Mouse (Mus musculus) heart, embryonic 10.5 days (tissue): ENCODE results near the gene Cym. TPM values are rescaled to one million over a fixed set of nuclear protein-coding genes. Genes with fewer than 3 reads are reported as not detected.
A peak's percentile ranks its signal among the peaks of the same experiment; 100 is the strongest.

ENCODE experiments used
- DNase-seq: peaks from one replicate; pipeline ENCODE4 v3.0.0-alpha.2; 2017; ENCODE audit warnings: low spot score
- H3K27ac ChIP-seq: fragments of 300-500 bp; sonication (generic); 2 replicates; pipeline ENCODE4 v1.5.1; 2016; ENCODE audit warnings: mild to moderate bottlenecking
- H3K27me3 ChIP-seq: fragments of 300-500 bp; sonication (generic); 2 replicates; pipeline ENCODE4 v1.6.1; 2016; ENCODE audit warnings: mild to moderate bottlenecking; ENCODE audit not compliant: poor library complexity, insufficient read depth, severe bottlenecking
- H3K36me3 ChIP-seq: fragments of 300-500 bp; sonication (generic); 2 replicates; pipeline ENCODE4 v1.6.1; 2016; ENCODE audit warnings: mild to moderate bottlenecking, moderate library complexity
- H3K4me1 ChIP-seq: fragments of 300-500 bp; sonication (generic); 2 replicates; pipeline ENCODE4 v1.6.1; 2016; ENCODE audit warnings: mild to moderate bottlenecking
- H3K4me3 ChIP-seq: fragments of 300-500 bp; sonication (generic); 2 replicates; pipeline ENCODE4 v1.5.1; 2016; ENCODE audit warnings: mild to moderate bottlenecking, moderate library complexity
- H3K9me3 ChIP-seq: fragments of 300-500 bp; sonication (generic); 2 replicates; pipeline ENCODE4 v1.6.1; 2016; ENCODE audit warnings: mild to moderate bottlenecking, moderate library complexity
- WGBS: fragments of 180-500 bp; shearing (Covaris S2); methylation state at CpG from one replicate; pipeline ENCODE4 v1.1.7; 2016; 5-methylcytosine and 5-hydroxymethylcytosine counted together
- polyA plus RNA-seq: library from polyadenylated mRNA; unstranded; fragments of >200 nt; fragmentation: Nextera tagmentation; extraction: Ambion mirVana; gene quantifications from 2 replicates; pipeline ENCODE4 v1.2.1, GENCODE M21; 2016

Cym gene
- polyA plus RNA-seq, 1 experiment from 2014 or later = not detected

DNA sequence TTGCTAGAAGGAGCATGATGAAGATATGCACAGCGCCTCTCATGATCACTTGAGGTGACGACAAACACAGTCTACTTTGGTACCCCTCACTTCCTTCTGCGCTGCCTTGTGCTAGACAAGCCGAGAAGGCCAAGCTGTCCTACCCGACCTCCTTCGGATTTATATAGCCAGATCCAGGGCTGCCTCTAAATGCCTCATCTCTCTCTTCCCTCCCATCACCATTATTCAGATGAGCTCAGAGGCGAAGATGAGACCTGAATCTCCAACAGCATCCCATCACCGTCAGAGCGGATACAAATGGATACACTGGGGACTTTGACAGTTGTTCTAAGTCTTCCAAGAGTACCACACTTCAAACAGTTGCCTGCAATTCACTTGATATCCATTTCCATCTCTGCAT is 18.1 kb upstream of the Cym start, which contains the start of gene Prok1:
Gene Prok1, minus strand, starts transcription at position 101 of the 400 bp plus-strand sequence.
- Histone ChIP-seq H3K27me3 (peaks cover 11% of the 10 kb centered on the region), H3K9me3 (no peaks in the 10 kb centered on the region), H3K4me3 (no peak within 1 kb of the TSS), H3K27ac (no peak within 1 kb of the TSS), H3K4me1 (no peaks in the 10 kb centered on the region), H3K36me3 (no peaks in the 10 kb centered on the region)
- WGBS = 83% methylated on average over 9 of the region's 9 CpGs
- no peak for DNase-seq

DNA sequence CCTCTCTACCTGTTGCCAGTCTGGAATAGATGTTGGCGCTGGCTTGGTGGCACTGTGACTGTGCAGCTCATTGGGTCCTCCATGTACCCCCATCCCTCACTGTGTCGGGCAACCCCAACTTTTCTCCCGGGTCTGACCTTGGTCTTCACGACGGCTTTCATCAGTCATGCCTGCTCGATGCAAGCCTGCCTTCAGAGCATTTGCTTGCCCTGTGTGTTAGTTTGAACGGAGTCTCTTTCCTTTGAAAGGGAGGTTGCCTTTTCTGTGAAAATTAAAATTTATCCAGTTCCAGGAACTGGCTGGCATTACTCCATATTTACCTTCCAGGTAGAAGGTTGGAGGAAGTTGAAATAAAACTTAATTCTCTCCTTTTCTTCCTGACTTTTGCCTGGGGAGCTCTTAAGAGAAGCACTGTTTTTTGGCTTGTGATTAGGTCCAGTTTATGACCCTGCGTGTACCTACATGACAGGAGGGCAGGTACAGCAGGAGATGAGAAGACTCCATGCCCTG is 17.0 kb upstream of the Cym start:
- Histone ChIP-seq H3K27me3 (peaks cover 11% of the 10 kb centered on the region), H3K36me3 (no peaks in the 10 kb centered on the region), H3K9me3 (no peaks in the 10 kb centered on the region), H3K4me1 (no peaks in the 10 kb centered on the region), H3K4me3 (no peak overlapping the region), H3K27ac (no peak overlapping the region)
- no peak for DNase-seq
- WGBS = 80% methylated on average over 8 of the region's 8 CpGs

DNA sequence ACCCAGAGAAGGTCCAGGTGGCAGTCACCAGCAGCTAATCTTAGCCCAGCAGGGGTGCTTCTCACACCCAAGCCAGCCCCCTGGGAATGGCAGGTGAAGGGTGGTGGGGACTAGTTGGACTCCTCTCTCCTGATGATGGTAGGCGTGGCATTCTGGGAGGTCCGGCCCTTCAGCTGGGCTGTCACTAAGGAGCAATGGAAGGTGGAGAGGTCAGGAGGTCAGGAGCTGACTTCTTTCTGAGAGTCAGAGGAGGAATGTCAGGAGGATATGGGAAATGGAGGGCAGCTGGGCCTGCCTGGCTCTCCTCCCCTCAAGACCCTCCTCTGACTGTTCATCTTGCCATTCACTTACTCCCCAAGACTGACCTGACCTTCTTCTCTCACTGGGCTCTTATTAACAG is 16.5 kb upstream of the Cym start:
- Histone ChIP-seq H3K4me1 (no peaks in the 10 kb centered on the region), H3K4me3 (no peak overlapping the region), H3K27ac (no peak overlapping the region), H3K27me3 (peaks cover 14% of the 10 kb centered on the region), H3K9me3 (no peaks in the 10 kb centered on the region), H3K36me3 (no peaks in the 10 kb centered on the region)
- 69% methylated on average over 2 of the region's 2 CpGs for WGBS
- no peak for DNase-seq

DNA sequence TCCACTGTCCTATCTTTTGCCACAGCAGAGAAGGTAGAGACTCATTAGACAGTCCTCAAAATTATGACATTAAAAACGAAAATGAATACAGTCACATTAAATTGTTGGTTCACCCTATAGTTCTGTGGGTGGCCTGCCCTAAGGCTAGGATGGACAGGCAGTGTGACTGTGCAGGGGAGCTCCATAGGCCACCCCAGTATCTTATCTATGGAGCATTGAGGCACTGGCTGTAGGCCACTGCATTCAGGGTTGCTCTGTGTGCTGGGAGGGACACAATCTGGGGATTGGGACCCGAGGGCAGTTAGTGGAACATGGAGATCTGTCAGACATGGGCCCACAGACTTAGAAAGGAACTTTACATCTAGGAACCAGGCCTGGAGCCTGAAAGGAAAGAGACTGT is 12.4 kb upstream of the Cym start:
- Histone ChIP-seq H3K4me3 (no peak overlapping the region), H3K27me3 (peaks cover 20% of the 10 kb centered on the region), H3K27ac (no peak overlapping the region), H3K36me3 (no peaks in the 10 kb centered on the region), H3K9me3 (no peaks in the 10 kb centered on the region), H3K4me1 (peaks cover 3% of the 10 kb centered on the region; the same call in 1 of the 2 replicates)
- WGBS = 24% methylated on average over 2 of the region's 2 CpGs
- no peak for DNase-seq

DNA sequence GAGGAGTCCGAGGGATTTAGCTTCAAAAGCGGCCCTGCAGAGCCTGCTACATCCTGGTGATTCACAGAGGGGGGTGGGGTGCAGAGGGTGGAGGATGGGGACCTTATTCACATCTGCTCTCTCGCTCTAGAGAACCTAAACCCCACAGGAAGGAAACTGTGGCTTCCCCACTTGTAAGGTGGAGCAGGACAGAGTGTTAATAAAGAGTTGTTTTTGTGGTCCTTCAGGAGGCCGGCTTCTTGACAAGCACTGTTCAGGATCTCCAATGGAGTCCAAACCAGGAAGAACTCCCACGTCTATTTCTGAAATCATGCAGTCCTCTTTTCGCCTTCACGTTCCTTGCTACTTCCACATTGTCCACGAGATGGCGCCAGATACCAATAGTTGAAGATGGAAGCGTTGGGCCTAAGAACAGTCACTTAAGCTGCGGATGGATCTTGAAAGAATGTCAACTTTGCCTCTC is 11.8 kb upstream of the Cym start:
- Histone ChIP-seq H3K9me3 (no peaks in the 10 kb centered on the region), H3K27ac (no peak overlapping the region), H3K27me3 (peaks cover 20% of the 10 kb centered on the region), H3K4me3 (no peak overlapping the region), H3K4me1 (peaks cover 3% of the 10 kb centered on the region; the same call in 1 of the 2 replicates), H3K36me3 (no peaks in the 10 kb centered on the region)
- DNase-seq = peak; percentile 81
- WGBS = 10% methylated on average over 11 of the region's 11 CpGs

DNA sequence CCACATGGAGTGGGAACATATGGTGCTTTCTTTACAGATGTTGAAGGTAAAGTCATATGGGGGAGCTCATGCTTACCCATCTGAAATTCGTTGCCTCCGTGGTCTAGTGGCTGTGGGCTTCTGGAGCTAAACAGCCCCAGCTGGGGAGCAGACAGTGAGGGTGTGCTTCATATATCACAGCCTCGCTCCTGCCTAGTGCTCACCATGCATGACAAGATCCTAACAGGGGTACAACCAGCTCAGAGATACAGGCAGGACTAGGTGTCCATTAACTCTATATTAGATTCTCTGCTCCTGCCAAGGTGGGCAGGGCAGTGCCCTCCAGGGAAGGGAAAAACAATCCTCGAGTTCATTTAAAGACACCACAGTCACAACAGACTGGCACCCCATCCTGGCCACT is 9.7 kb upstream of the Cym start:
- H3K27me3 ChIP-seq = peaks cover 20% of the 10 kb centered on the region
- WGBS = 69% methylated on average over 4 of the region's 4 CpGs
- no peak overlapping the region for H3K27ac ChIP-seq

DNA sequence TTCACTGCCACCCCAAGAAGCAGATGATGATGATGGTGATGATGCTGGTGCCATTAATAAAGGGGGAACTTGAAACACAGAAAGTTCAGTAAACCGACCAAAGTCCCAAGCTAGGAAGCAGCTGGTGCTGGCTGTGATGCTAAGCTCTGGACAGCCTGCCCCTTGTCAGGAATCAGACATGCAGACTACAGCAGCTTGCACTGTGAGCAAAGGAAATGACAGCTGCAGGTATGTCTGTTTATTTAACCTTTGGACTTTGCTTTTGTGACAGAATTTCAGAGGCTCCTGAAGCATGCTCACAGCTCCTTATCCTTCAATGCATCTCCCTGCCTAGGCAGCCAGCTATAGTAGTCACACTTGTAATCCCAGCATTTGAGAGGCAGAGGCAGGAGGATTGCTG is 9.0 kb upstream of the Cym start, which contains the start of gene A630076J17Rik:
Gene A630076J17Rik, plus strand, starts transcription at position 88 of the 400 bp plus-strand sequence.
- H3K27ac ChIP-seq = no peak within 1 kb of the TSS

More for the DNA sequence above, 9.7 kb upstream of the Cym start:
- Histone ChIP-seq H3K4me1 (peaks cover 3% of the 10 kb centered on the region; the same call in 1 of the 2 replicates), H3K4me3 (no peak overlapping the region), H3K36me3 (no peaks in the 10 kb centered on the region), H3K9me3 (no peaks in the 10 kb centered on the region)
- DNase-seq = no peak

DNA sequence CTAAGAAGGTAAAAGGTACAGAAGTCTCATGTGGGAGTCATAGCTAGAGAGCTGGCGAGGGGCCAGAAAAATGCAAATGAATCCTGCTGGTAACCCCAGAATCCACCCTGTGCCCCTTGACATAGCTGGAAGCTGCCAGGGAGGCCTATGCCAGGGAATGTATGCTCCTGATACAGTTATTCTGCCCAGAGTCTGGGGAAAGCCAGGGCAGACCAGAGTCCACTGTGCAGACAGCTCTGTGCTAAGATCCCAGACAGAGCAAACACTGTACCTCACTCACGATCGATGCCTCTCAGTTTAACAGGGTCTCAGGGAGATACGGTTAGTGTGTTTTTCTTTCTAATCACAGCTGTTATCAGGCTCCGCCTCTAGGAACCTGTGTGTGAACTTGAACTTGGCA is 8.3 kb upstream of the Cym start:
- Histone ChIP-seq H3K9me3 (no peaks in the 10 kb centered on the region), H3K4me3 (no peak overlapping the region), H3K27ac (no peak overlapping the region), H3K27me3 (peaks cover 20% of the 10 kb centered on the region), H3K4me1 (peaks cover 3% of the 10 kb centered on the region; the same call in 1 of the 2 replicates), H3K36me3 (no peaks in the 10 kb centered on the region)
- WGBS = 51% methylated on average over 5 of the region's 5 CpGs
- DNase-seq = no peak

More for the DNA sequence above, 9.0 kb upstream of the Cym start, which contains the start of gene A630076J17Rik:
- Histone ChIP-seq H3K27me3 (peaks cover 20% of the 10 kb centered on the region), H3K9me3 (no peaks in the 10 kb centered on the region), H3K4me3 (no peak within 1 kb of the TSS), H3K36me3 (no peaks in the 10 kb centered on the region), H3K4me1 (peaks cover 3% of the 10 kb centered on the region; the same call in 1 of the 2 replicates)
- 55% methylated on average over 1 of the region's 1 CpGs for WGBS
- DNase-seq = no peak

DNA sequence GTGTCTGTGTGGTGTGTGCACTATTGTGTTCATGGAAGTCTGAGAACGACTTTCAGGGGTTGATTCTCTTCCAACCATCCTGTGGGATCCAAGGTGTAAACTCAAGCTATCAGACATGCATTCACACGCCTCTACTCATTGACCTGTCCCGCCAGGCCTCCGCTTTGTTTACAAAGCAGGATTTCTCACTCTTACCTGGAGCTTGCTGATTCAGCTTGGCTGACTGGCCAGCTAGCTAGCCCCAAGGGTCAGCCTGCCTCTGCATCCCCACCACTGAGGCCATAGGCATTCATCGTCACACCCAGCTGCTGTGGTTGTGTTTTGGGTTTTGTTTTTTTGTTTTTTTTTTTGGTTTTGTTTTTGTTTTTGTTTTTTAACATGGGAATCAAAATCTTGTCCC is 7.7 kb upstream of the Cym start:
- no peak overlapping the region for H3K27ac ChIP-seq
- H3K4me3 ChIP-seq = no peak overlapping the region
- H3K27me3 ChIP-seq = peaks cover 20% of the 10 kb centered on the region
- DNase-seq = no peak
- WGBS = 67% methylated on average over 5 of the region's 5 CpGs
- H3K4me1 ChIP-seq = peaks cover 3% of the 10 kb centered on the region; the same call in 1 of the 2 replicates
- H3K9me3 ChIP-seq = no peaks in the 10 kb centered on the region
- H3K36me3 ChIP-seq = no peaks in the 10 kb centered on the region

DNA sequence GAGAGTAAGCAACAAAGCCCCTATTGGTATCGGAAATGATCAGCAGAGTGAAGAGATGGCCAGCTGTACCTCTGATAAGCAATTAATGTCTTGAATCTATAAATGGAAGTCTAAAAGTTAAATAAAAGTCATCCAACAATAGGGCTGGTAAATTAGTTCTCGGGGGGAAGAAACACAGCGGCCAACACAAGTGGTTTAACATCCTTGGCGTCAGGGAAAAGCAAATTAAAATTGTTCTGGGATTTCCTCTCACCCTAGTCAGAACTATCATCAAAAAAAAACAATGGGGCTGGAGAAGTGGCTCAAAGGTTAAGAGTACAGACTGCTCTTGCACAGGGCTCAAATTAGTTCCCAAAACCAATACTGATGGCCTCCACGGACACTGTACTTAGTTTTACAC is 4.3 kb upstream of the Cym start:
- Histone ChIP-seq H3K4me3 (no peak overlapping the region), H3K27ac (no peak overlapping the region), H3K9me3 (no peaks in the 10 kb centered on the region), H3K36me3 (no peaks in the 10 kb centered on the region), H3K27me3 (0 out of 2 replicates have a peak, but pooled peaks cover 4% of the 10 kb centered on the region), H3K4me1 (peaks cover 3% of the 10 kb centered on the region; the same call in 1 of the 2 replicates)
- 82% methylated on average over 5 of the region's 5 CpGs for WGBS
- DNase-seq = no peak

DNA sequence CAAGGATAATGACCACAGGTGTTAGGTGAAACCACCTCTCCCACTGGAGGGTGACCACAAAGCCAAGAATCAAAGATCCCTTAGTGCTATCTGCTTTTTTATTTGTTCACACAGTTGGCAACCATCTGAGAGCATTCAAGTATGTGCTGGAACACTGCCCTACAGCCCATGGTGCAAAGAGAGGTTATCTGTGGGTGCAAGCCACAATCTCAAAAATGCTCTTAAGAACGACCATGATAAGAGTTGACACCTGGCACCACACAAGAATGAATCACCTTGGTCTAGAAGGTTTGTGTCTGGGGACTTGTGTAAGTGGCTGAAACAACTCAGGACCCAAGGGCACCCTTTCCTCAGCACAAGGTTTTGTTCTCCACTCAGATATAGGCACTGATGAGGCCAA is 1.7 kb upstream of the Cym start:
- 50% methylated on average over 1 of the region's 1 CpGs for WGBS
- H3K27ac ChIP-seq = no peak overlapping the region
- H3K27me3 ChIP-seq = 0 out of 2 replicates have a peak, but pooled peaks cover 8% of the 10 kb centered on the region
- H3K4me3 ChIP-seq = no peak overlapping the region
- H3K36me3 ChIP-seq = no peaks in the 10 kb centered on the region
- no peaks in the 10 kb centered on the region for H3K9me3 ChIP-seq
- no peak for DNase-seq
- H3K4me1 ChIP-seq = no peaks in the 10 kb centered on the region

DNA sequence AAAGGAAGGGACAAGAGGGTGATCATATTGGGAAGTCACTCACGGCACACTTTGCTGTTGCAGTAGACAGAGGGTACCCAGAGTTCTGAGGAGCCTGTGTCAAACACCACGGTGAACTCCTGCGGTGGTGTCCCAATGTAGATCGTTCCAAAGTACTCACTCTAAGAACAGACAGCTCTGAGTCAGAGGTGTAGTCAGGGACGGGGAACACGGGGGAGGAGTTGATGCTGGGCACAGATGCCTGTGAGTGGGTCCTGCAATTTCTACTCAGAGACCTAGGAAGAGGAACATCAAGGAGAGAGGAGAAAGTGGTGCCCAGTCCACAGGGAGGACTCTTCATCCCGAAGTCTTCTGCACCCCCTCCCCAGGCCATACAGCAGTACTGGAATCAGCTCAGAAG is 3.0 kb downstream of the Cym start:
- DNase-seq = no peak
- no peak overlapping the region for H3K4me3 ChIP-seq
- no peak overlapping the region for H3K27ac ChIP-seq
- H3K36me3 ChIP-seq = no peaks in the 10 kb centered on the region
- 88% methylated on average over 7 of the region's 7 CpGs for WGBS
- no peaks in the 10 kb centered on the region for H3K9me3 ChIP-seq
- no peaks in the 10 kb centered on the region for H3K4me1 ChIP-seq
- H3K27me3 ChIP-seq = peaks cover 14% of the 10 kb centered on the region; the same call in 1 of the 2 replicates

DNA sequence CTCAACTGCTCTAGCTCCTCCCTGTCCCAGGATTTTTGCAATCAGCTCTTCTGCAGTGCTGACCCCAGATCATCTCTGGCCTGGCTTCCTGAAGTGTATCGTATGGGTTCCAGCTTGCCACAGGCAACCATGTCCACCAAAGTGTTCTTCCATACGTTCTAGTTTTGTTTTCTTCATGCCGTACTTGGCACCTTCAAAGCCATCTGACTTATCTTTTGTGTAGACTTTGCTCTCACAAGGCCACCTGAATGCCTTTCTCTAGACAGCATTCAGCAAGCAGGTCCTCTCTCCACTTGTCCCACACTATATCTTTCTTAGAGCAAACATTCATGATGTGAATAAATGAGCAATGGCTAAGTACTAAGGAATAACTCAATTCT is 4.4 kb downstream of the Cym start:
- Histone ChIP-seq H3K27me3 (peaks cover 14% of the 10 kb centered on the region; the same call in 1 of the 2 replicates), H3K27ac (no peak overlapping the region), H3K4me1 (no peaks in the 10 kb centered on the region), H3K9me3 (no peaks in the 10 kb centered on the region), H3K4me3 (no peak overlapping the region), H3K36me3 (no peaks in the 10 kb centered on the region)
- 80% methylated on average over 3 of the region's 3 CpGs for WGBS
- no peak for DNase-seq
